Comparison of ENCODE assay signal across 13 mouse cellular contexts in the genomic region with DNA sequence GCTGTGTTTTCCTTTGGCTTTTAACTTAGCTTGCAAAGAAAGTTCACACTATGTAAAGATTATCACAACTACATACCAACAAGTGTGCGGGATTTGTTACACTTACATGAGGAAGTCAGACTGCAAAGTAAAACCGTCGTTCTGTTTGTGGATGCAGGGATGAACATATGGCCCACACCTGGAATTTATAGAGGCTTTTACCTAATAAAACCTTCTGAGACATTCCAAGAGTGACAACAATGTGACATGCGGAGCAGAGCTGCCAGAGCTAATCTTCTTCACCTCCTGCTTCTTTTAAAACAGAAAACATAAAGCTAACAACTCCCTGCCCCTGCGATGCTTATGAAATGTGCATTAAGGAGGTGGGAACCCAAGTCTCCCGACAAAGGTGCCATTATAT.
"Had no signal": no experiment of that assay in that cellular context is flagged by ENCODE, and none has a peak within 500 bp of the region (broad histone marks: within the 10 kb centered on the region; RNA-seq: fewer than 3 reads in every experiment).

No protein-coding gene starts in this region.

- H3K9ac ChIP-seq: liver, embryonic 15.5 days; neural tube, embryonic 15.5 days had no signal

- DNase-seq: kidney, postnatal 36 days; layer of hippocampus, adult 9-11 months; lung, adult 2 months; lung, postnatal 36 days; midbrain, embryonic 14.5 days had no signal

- H3K4me2 ChIP-seq: liver, embryonic 11.5 days; liver, embryonic 15.5 days; neural tube, embryonic 15.5 days had no signal

- H3K36me3 ChIP-seq: liver, embryonic 15.5 days; midbrain, embryonic 10.5 days; neural tube, embryonic 15.5 days had no signal

- H3K27me3 ChIP-seq: liver, embryonic 15.5 days; neural tube, embryonic 15.5 days had no signal

- H3K9me3 ChIP-seq: liver, embryonic 15.5 days; midbrain, embryonic 10.5 days; neural tube, embryonic 15.5 days had no signal

- H3K4me3 ChIP-seq: liver, embryonic 15.5 days; midbrain, embryonic 10.5 days; myocyte; neural tube, embryonic 15.5 days had no signal

- ATAC-seq: lung, postnatal 0 days had no signal

- H3K4me1 ChIP-seq: liver, embryonic 15.5 days; neural tube, embryonic 15.5 days had no signal

- H3K27ac ChIP-seq: kidney, postnatal 0 days; liver, embryonic 15.5 days; midbrain, embryonic 10.5 days; neural tube, embryonic 15.5 days; stomach, postnatal 0 days had no signal
